Mouse (Mus musculus): ENCODE measurements around the gene Basp1.
"Not testable (repeated sequence)": the region's sequence is repeated elsewhere in the genome, so short reads cannot be mapped to it uniquely, and the experiment has no call there.

Gene Basp1

DNA sequence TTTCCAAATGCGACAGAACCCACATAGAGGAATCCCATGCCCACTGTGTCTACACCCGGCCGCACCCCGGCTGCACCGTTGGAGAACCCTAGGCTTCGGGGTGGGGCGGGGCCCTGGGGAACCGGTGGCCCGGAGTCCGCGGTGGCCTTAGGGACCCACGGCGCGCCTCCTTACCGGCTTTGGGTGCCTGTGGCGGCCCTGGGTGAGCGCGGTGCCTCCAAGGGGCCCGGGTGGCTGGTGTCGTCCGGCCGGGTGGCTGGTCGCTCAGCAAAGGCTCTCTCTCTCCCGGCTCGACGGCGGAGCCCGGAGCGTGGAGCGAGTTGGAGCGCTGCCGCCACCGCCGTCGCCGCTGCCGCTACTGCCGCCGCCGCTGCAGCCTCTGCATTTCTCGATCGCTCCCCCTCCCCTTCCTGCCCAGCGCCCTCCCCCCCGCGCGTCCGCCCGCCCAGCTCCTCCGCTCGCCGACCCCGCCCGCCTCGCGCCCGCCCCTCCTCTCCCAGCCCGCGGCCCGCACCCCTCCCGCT, at the start of gene Basp1:
Gene Basp1, minus strand, starts transcription at position 387 of the 524 bp plus-strand sequence.
- DNase-seq (ENCODE audit: low spot score), result peak; percentile 41

DNA sequence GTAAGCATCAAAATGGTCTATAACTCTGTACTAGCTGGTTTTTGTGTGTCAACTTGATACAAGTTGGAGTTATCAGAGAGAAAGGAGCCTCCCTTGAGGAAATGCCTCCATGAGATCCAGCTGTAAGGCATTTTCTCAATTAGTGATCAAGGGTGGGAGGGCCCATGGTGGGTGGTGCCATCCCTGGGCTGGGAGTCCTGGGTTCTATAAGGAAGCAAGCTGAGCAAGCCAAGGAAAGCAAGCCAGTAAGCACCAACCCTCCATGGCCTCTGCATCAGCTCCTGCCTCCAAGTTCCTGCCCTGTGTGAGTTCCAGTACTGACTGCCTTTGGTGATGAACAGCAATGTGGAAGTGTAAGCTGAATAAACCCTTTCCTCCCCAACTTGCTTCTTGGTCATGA, 49.5 kb upstream of the Basp1 start:
- not testable (repeated sequence) for DNase-seq (ENCODE audit: low spot score)

- no peak for DNase-seq (ENCODE audit: low spot score)
Measured at GRCm38 (mm10) chr15:25462056-25462762, 48.6 kb upstream of the Basp1 start.

DNA sequence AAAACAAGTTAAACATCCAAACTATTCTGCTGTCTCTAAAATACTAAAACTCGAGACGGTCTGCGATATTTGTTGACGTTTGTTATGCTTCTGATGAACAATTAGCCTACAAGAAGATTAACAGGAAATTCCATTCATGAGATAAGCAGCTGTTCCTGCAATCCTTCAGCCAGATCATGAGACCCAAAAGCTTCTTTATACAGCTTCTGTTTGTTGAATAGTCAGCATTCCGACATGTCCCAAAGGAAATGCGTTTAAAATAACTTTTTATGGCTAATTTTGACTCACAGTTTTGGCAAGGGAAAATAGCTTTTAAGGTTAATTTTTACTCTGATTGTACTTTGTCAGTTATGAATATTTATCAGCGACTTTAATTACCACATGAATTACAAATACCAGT, 46.3 kb upstream of the Basp1 start:
- no peak for DNase-seq (ENCODE audit: low spot score)

- no peak for DNase-seq (ENCODE audit: low spot score)
Measured at GRCm38 (mm10) chr15:25457421-25457820, 43.9 kb upstream of the Basp1 start.

DNA sequence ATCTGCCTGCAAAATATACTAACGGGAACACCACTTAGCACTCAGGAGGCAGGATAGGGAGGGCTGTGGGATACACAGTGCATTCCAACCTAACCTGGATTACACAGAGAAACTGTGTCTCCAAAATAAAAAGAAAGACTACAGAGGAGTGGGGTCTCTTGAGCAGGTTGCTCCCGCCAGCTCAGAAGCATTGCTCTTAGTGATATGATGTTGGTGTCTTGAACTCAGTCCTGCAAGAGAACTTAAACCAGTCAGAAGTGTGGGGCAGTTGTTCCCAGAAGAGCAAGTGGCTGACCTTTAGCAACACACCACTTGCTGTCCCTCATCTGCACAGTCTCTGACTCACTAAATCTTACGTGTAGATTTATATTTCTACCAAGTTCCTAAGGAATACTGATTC, 40.0 kb upstream of the Basp1 start:
- no peak for DNase-seq (ENCODE audit: low spot score)

DNA sequence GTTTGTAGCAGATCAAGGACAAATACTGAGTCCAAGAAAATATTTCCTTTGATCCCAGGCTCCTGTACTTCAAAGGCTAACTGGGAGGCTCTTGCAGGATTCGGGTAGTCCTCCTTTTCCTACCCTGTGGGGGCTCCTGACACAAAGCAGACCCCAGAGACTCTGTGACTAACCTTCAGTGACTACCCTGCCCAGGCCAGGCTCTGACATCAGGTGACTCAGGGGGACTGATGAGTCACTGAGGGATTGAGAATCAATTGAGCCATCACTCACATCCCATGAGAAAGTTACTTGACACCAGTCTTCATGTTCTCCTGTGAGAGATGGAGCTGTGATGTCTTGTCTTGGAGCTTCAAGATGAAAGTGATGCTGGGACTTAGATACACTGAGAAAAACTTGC, 35.8 kb upstream of the Basp1 start:
- DNase-seq (ENCODE audit: low spot score), result no peak

- no peak for DNase-seq (ENCODE audit: low spot score)
Measured at GRCm38 (mm10) chr15:25448703-25449340, 35.3 kb upstream of the Basp1 start.

DNA sequence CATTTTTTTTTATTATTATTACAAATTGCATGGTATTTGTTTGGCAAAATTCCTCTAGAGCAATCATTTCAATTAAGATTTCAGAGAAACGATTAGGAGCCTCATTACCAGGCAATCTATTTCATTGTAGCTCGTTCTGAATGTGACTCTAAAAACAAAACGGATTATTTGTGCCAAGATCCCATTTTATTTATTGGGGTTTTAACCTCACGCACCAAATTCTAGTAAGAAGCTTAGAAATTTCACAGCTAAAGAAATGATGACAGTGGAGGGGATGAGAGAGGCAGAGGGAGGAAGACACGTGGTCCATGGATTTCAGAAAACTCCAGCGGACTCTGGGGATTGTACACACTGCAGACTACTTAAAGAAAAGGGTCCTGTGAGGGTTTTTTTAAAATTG, 33.6 kb upstream of the Basp1 start:
- no peak for DNase-seq (ENCODE audit: low spot score)

DNA sequence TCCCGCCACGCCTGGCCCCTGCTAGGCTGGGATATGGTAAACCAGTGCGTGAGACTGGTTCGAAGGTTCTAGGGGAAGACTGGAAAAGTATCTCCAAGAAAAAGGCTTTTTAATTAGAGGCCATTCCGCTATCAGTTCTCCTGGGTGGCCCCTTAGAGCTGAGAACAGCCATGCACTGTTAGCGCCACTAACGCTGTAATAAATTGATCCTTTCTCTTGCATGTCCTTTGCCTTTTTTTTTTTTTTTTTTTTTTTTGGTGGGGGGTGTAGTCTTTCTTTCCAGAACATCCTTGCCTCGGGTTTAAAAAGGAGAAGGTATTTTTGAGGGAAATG, 32.6 kb upstream of the Basp1 start:
- no peak for DNase-seq (ENCODE audit: low spot score)

- no peak for DNase-seq (ENCODE audit: low spot score)
Measured at GRCm38 (mm10) chr15:25445361-25446154, 32.0 kb upstream of the Basp1 start.

DNA sequence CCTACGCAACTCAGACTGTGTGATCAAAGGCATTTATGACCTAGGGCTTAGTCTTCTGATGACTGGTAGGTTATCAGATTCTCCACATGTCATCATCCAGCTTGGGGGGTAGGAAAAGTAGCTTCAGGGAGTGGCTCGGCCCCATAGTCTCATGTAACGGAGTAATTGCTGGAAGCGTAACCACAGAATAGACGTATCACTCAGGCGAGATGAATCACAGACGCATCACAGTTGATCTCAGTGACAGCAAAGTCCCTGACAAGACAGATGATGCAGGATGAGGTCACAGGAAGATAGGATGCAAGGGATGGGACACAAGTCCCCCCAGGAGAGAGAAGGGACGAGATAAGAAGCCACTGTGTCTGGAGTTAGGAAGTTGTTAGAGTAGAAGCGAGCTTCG, 30.6 kb upstream of the Basp1 start:
- DNase-seq (ENCODE audit: low spot score), result no peak

GRCm38 (mm10) chr15:25443140-25443790, 29.7 kb upstream of the Basp1 start:
- DNase-seq (ENCODE audit: low spot score), result no peak

GRCm38 (mm10) chr15:25441868-25442185, 28.3 kb upstream of the Basp1 start:
- no peak for DNase-seq (ENCODE audit: low spot score)

DNA sequence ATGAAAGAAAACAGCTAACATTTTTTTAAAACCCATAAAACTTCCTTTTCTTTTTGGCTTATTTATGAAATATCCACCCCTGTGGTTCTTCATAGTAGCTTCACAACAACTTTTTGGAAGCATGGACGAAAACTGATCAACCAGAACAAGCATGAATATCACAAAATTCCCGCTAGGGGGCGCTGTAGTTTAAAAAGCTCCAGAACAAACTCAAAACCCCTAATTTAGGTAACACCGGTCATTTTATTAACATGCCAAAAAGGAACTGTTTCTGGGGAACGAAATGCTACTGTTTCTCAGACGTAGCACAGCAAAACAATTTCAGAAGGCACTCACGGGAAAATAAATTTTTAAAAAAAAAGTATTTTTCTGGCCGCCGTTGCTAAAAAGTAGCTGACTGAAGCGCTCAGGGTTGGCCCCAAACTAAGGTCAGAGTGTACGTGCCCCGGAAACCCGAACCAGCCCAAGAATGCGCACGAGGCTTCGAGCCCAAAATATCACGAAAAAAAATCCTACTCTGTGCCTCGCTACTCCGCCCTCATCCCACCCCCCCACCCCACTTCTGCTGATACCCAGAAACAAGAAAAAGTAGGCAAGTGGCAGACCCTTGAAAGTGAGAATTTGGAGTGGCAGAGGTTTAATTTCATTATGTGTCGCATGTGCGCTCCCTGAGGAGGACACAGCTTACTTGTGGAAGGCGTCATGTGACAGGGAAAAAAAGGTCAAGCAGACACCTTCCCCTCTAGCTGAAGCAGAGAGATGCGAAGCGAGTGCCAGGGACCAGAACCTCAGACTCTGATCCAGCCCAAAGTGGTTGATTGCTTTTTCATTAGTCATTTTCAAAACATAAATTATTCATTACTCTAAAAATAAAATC, 27.7 kb upstream of the Basp1 start:
- peak; percentile 54 for DNase-seq (ENCODE audit: low spot score)

DNA sequence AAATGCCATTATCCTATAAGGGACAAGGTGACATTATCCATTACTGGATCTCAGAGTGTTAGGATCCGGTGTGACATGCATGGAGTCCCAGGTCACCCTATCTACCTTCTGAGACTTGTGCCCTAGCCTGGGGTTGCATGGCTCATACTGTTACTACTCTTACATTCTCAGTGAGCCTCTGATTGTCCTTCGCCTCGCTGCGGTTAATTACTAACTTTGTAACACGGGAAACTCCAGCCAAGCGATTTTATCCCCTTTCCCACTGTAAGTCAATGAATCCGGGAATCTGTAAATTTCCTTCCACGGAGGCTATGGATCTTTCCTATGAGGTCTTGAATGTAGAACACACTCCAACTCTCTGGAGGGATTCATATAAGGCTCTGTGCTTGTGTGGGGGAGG, 26.8 kb upstream of the Basp1 start:
- DNase-seq (ENCODE audit: low spot score), result no peak

DNA sequence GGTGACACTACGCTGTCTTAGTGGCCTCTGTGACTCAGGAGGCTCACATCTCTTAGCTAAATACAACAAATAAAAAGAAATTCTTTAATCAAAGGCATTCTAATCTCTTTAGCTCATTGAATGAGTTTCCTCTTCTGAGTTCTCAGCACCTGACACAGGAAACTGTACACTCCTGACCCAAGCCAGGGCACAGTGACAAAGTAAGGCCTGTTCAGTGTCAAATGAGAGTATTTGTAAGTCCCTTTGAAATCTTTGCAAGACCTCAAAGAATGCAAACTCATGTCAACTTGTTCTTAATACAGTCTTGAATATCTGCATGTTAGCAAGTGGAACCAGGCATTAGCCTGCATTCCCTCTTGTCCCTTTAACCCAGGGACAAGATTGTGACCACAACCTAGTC, 18.8 kb upstream of the Basp1 start:
- no peak for DNase-seq (ENCODE audit: low spot score)

DNA sequence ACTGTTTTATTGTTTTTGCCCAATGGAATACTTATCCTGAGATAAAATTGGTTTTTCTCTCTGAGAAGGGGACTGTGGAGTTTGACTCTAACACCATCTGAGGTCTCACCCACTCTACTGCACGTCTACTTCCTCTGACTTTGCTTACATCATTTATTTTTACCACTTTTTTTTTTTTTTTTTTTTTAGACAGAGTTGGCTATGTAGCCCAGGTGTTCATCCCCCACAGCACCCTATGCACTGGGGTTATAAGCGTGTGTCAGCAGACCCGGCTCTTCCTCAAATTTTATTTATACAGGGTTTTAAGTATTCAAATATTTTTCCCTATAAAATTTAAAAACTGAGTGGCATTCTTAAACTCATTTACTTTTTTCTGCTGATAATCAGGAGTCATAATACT, 16.6 kb upstream of the Basp1 start:
- no peak for DNase-seq (ENCODE audit: low spot score)

DNA sequence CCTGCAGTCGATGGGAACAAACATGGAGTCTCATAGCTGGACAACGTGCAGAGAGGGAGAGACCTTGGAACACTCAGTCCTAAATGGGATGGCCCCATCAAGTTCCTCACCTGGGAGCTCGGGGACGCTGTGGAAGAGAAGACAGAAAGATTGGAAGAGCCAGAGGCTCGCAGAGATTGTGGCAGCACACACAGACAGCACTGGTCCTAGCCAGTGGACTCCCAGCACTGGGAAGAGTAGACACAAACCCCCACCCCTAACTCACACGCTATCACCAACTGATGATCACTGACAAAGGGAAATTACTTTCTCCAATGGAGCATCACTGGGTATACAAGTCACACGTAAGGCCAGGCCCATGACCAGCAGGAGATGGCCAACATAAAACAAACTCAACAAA, 15.4 kb upstream of the Basp1 start:
- DNase-seq (ENCODE audit: low spot score), result no peak

DNA sequence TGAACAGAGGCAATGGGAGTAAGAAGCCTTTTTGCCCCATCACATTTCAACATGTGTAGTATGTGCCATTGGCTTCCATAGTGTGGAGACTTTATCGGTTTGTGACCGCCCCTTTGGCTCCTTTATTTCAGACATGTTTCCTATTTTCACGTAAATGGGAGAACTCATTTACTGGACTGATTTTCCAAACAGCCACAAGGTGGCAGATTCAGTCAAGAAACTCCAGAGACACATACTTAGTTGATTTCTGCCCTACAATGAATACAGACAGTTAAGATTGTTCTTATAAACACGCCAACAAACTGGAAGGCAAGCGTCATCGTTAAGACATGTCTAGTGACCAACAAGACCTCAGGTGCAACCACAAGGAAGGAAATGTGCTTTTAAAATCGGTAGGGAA, 15.0 kb upstream of the Basp1 start:
- no peak for DNase-seq (ENCODE audit: low spot score)

- DNase-seq (ENCODE audit: low spot score), result no peak
Measured at GRCm38 (mm10) chr15:25420266-25420665, 6.7 kb upstream of the Basp1 start.

GRCm38 (mm10) chr15:25416367-25416766, 2.8 kb upstream of the Basp1 start:
- DNase-seq (ENCODE audit: low spot score), result no peak

Measured in T-cell, adult 2 months (primary cell).